Mouse (Mus musculus) induced T-regulatory cell, adult 2 months (primary cell): Measurements from ENCODE around the gene Zswim3.
"Not testable (repeated sequence)": the region's sequence is repeated elsewhere in the genome, so short reads cannot be mapped to it uniquely, and the experiment has no call there.

Experiments
- DNase-seq: peaks from one replicate; pipeline ENCODE4 v3.0.0-alpha.2; 2012; ENCODE audit warnings: low read depth

The Zswim3 gene

DNA sequence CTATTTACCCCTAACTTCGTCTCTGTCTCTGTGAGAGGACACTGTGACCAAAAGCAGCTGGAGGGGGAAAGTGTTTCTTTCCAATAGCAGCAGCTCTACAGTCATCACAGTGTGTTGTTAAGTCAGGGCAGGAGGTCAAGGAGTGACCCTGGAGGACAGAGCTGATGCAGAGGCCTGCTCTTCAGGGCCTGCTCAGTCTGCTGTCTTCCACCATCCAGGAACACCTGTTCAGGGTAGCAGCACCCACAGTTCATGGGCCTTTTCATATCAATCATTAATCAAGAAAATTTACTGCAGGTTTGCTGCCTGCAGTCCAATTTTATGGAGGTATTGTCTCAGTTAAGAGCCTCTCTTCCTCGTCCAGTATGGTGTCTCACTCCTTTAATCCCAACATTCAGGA is 8.7 kb downstream of the Zswim3 start:
- DNase-seq, result no peak

DNA sequence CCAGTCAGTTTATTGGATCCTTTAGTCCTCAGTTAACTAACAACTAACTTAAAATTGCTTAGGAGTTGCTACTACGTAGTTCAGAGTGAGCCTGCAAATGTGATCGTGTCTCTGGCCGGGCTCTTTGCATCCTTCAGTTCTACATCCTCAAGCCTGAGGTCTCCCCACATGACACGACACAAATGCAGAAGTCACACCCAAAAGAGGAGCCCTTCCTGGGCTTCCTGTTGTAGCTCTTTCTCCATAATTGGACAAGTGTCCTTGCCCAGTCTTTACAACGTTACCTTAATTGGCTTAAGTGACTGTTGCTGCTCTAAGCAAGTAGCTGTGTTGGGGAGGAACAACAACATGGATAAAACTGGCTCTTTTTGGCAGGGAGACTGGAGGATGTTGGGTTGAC is 10.4 kb downstream of the Zswim3 start:
- DNase-seq, result no peak

DNA sequence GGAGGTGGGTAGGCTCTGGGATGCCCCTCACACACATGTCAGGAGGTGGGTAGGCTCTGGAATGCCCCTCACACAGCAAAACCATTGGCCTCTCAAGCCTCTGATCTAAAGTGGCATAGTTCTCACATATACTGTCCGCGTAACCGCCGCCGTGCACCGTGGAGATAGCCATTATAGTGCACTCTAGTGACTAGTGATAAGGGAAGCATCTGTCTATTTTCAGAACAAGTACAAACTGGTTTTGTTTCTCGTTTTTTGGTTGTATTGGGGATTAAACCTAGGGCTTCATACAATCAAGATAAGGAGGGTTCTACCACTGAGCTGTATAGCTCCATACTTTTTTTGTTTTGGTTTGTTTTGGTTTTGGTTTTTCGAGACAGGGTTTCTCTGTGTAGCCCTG is 10.9 kb downstream of the Zswim3 start:
- DNase-seq, result no peak

DNA sequence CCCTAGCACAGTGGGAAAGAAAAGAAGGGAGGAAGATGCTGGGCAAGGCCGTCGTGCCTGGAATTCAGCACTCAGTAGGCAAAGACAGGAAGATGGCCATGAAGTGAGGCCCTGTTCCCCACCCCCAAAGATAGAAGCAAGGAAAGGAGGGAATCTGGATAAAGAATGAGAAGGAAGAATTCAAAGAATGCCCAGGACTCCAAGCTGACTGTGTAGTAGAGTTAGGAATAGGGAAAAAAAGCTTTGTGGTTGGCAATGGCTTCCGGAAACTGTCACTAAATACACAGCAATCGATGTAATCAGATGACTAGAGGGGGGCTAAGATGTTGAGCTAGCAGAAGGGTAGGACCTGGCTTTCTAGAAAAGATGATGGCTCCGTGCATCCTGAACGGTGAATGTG is 12.3 kb downstream of the Zswim3 start:
- no peak for DNase-seq

DNA sequence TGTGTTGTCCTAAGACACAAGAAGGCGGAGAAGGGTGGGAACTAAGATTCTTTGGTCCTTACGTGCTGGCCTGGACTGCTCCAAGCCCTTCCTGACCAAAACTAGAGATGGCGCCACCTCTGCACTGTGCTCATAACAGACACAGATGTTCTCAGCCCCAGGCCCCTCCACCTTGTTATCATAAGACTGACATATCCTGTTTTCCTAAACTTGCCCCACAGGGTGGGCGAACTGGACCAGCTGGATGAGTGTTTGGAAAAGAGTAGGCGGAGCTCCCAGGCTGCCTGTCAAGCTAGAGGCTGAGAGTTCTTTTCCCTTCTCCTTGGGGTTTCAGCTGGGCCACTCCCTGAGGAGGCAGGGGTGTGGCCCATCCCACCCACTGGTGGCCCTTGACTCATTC is 12.8 kb downstream of the Zswim3 start:
- no peak for DNase-seq

DNA sequence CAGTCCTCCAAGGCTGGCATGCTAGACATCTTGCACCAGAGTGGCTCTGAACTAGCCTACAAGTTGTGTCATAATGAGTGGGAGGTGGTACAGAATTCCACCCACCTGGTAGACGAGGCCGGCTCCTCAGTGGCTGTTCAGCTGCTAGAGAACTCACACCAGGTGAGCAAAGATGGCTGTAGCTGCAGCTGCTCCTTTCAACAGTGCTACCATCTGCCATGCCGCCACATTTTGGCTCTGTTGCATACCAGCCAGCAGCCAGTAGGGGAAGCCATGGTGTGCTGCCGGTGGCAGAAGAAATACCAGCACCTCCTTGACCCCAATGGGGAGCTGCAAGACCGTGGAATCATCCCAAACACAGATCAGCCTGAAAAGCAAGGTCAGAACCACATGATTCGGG is 16.2 kb downstream of the Zswim3 start:
- no peak for DNase-seq

DNA sequence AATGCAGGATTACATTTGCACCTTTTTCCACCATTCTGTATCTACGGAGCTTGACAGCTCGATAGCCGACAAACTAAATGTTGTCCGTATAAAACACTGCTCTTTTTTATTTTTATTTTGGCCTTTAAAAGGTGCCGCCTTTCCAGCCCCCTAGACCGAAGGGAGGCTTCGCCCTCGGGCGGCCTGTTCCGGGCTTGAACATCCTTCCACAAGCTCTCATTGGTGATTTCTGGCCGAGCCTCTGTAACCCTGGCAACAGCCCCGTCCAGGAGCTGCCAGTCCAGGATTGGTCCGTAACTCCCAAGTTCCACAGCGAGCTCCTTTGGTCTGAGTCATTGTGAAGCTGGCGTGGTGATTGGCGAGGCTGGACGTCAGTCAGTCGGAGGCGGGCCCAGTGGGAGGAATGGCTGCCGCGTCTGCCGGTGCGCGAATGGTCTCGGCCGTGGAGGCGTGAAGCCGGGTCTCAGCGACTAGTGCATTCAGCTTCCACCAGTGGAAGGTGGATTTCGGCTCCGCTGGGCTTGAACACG is 17.8 kb downstream of the Zswim3 start, which contains the start of gene Zswim1:
Gene Zswim1, plus strand, starts transcription at position 51 of the 530 bp plus-strand sequence.
- DNase-seq, result peak; percentile 99

DNA sequence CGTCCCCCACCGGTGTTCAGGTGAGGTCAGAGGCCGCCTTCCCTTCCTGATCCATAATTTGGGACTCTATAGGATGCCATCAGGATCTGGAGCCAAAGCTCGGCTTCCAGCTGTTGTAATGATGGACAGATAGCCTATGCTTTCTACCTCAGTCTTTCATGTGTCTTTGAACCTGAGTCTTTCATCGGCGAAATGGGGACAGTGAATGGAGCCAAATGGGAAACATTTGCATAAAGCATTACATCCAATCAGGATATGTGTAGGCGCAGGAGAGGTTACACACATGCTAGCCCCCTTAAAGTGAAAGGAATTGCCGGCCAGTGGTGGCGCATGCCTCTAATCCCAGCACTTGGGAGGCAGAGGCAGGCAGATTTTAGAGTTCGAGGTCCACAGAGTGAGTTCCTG is 18.3 kb downstream of the Zswim3 start:
- no peak for DNase-seq

DNA sequence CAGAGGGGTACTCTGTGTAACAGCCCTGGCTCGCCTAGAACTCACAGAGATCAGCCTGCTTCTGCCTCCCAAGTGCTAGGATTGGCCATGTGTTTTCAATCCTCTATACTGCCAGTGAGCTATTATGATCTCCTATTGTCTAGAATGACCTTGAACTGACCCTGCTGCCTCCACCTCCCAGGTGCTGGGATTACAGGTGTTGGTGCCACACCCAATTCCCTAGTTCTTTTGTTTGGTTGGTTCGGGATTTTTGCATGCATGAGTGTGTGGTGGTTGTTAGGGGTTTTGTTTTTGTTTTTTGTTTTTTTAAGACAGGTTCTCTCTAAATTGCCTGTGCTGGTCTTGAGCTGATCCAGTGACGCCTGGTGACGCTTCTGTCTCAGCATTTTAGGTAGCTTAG is 19.1 kb downstream of the Zswim3 start:
- no peak for DNase-seq

DNA sequence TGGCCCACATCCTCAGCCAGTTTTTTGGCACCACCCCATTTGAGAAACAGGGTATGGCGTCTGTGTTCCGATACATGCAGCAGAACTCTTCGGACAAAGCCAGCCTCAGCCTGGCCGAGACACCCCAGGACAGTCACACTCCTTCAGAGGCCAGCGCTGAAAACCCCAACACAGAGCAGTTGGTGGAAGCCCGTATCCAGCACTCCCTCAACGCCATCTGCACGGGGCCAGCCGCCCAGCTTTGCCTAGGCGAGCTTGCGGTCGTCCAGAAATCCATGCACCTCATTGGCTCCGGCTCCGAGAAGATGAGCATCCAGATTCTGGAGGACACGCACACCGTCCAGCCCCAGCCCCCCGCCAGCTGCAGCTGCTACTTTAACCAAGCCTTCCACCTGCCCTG is 20.6 kb downstream of the Zswim3 start:
- DNase-seq, result no peak

DNA sequence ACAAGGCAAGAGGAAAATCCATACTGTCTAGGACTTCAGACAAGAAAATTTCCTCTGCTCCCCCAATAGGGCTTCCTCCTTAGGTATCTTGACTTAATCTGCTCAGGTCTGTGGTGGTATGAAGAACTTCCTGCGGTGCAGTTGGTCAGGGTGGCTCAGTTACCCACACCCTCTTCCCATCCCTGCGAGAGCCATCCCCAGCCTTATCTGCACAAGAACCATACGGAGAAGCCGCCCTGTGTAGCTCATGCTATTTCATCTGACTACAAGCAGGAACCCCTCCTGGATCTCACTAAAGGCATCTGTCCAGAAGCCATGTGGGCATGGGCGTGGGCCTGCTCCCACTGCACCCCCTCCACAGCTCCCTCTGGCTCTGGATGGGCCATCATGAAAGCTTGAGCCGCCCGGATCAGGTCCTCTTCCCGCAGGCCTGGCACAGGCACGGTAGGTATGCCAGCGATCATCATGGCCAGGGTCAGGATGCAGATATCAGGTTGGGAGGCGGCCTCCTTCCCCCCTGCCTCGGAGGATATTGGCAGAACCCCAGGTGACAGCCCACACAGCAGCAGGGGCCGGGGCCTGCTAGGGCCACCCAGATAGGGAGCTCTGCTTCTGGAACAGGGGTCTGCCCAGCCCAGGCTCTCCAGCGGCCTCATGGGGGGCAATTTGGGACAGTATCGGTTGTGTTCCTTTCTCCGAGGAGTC is 22.4 kb downstream of the Zswim3 start:
- no peak for DNase-seq

DNA sequence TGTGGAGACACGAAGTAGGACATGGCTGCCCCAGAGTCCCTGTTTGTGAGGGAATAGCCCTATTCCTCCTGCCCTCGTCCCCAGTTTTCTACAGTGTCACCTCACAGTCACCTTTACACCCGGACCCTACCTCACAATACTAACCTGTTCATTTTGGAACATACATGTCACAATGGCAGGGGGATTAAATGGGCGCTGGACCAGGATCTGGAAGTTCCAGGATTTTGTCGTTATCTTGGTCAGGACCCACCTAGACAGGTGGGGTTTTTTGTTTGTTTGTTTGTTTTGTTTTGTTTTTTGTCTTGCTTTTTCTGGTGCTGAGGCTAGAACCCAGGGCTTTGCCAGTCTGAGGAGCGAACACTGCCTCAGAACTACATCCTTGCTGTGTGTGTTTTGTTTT is 23.5 kb downstream of the Zswim3 start, which contains the start of gene Spata25:
Gene Spata25, minus strand, starts transcription at position 101 of the 400 bp plus-strand sequence.
- DNase-seq, result no peak

DNA sequence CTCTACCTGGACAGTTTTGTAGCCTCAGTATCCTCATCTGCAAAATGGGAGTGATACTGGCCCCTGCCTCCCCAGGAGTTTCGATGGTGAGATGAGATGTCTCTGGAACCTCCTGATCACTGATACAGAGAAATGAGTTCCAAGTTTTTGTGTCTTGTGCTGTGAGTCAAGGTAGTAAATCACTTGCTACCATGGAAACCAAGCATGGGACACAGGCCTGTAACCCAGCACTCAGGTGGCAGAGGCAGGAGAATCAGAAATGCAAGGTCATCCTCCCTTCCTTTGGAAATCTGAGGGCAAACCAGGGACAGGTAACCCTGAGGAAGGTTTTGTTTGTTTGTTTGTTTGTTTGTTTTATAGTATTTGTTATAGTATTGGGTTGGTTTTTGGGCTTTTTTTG is 24.2 kb downstream of the Zswim3 start:
- no peak for DNase-seq

DNA sequence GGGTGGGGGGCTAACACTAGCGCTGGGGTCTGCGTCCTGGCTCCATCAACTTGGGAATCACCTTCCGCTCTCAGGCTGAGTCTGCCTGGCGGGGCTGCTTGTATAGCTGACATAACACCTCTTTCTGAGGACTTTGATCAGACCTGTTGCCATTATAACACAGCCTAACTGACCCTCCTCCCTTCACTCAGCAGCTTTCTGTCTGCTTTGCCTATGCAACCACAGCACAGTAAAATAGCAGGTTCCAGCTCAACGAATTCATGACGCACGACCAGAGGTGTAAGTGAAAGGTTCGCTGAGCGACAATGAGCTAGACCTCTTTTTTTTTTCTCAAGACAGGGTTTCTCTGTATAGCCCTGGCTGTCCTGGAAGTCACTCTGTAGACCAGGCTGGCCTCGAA is 26.1 kb downstream of the Zswim3 start:
- DNase-seq, result no peak

DNA sequence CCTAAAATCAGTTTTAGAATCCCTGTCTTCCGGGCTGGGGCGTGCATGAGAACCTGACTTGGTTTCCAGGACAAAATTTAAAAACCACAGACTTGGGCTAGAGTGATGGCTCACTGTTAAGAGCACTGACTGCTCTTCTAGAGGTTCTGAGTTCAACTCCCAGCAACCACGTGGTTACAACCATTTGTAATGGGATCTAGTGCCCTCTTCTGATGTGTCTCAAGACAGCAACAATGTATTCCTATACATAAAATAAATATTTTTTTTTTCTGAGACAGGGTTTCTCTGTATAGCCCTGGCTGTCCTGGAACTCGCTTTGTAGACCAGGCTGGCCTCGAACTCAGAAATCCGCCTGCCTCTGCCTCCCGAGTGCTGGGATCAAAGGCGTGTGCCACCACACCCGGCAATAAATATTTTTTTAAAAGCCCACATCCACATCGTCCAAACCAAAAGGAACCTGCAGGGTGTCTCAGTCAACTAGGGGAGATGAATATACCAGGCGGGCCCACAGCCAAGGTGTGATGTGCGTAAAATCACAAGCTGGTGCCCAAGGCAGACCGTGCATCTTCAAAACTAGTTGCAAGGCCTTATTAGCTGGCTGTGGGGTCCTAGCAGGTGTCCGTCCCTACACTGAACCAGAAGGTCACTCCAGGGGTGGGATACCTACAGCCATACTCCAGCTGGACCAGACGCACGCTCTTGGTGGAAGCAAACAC is 27.3 kb downstream of the Zswim3 start:
- no peak for DNase-seq

DNA sequence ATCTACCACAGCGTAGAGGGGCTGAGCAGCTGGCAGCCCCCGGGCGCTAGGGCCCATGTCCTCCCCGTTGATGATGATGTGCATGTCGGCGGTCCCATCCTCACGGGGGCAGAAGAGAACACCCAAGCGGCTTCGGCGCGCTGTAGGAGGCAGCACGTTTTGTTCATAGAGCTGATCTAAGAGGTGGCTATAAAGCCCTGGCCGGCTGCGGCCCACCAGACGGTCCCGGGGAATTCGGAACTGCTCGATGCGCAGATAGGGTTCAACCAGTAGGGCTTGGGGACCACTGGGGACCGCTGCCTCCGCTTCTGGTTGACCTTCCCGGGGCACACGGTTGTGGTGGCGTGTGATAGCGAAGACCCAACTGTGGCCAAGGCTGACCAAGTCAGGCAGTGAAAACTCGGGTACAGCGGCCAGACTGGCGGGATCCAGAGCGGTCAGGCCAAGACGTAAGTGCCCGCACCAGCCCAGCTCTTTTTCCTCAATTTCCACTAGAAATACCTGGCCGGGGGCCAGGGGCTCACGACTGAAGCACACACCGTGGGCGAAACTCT is 27.9 kb downstream of the Zswim3 start, which contains the start of gene Ctsa:
Gene Ctsa, plus strand, starts transcription at position 126 of the 554 bp plus-strand sequence.
- peak; percentile 87 for DNase-seq

DNA sequence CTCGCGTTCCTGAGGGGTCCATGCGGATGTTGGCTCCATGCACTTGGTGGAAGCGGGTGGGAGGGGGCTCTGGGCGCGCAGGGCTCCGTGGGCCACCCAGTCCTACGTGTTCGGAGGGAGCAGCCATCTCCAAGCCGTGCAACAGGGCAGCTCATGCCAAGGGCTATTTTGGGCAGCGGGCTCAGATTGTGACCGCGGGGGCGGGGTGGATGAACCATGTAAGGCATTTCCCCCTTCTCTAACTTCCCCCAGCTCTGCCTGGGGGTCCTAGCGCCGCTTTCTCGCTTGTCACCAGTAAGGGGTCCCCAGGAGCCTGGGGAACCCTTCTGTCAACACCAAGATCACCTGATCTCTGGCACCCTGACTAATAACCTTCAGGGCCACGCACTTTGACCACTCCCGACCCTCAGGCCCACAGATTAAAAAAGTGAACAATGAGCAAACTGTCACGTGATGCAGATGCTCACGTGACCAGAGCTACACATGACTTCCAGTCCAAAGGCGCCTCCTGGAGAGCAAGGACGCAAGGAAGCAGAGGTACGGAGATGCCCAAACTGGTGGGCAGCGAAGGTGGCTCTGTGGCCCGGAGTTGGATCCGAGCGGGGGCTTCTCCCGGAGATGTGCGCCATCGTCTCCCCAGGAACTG is 28.5 kb downstream of the Zswim3 start, which contains the start of gene Neurl2:
Gene Neurl2, minus strand, starts transcription at position 143 of the 646 bp plus-strand sequence.
- DNase-seq, result peak; percentile 94

DNA sequence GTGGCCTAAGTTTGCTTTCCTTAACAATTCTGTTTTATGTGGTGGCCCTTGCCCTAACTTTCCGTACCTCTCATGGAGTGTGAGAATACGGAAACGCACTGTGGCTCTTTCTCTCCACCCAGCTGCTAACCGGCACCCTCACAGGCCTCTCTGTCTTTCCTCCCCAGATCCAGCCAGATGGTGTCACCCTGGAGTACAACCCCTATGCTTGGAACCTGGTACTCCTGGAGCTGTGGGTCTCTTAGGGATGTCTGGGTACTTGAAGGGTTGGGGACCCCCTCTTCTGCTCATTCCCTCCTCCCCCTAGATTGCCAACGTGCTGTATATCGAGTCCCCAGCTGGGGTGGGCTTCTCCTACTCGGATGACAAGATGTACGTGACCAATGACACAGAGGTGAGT is 29.6 kb downstream of the Zswim3 start:
- peak; percentile 47 for DNase-seq

DNA sequence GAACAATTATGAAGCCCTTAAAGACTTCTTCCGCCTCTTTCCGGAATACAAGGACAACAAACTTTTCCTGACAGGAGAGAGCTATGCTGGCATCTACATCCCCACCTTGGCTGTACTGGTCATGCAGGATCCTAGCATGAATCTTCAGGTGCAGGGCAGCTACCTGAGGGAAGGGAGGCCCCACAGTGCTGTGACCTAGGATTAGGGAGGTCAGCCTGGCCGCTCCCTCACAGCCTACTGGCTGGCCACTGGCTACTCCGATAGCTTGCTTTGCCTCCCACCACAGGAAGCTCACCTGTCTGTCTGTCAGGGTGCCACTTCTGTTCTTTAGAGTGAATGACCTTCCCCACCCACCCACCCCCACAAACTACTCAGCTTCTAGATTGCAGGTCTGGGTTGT is 30.3 kb downstream of the Zswim3 start:
- no peak for DNase-seq

DNA sequence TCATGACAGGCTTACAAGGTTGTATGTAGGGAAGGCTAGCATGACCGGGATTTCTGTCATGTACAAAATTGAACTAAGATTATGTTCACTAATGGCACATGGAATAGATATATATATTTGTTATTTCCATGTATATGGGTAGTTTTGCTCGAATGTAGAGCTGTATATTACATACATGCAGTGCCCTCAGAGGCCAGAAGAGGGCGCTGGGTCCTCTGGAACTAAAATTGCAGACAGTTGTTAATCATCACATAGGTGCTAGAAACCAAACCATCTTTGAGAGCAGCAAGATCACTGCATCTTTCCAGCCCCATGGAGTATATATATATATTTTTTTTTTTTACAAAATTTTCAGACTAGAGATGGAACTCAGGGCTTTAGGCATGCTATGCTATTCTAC is 40.9 kb downstream of the Zswim3 start:
- peak; percentile 63 for DNase-seq

DNA sequence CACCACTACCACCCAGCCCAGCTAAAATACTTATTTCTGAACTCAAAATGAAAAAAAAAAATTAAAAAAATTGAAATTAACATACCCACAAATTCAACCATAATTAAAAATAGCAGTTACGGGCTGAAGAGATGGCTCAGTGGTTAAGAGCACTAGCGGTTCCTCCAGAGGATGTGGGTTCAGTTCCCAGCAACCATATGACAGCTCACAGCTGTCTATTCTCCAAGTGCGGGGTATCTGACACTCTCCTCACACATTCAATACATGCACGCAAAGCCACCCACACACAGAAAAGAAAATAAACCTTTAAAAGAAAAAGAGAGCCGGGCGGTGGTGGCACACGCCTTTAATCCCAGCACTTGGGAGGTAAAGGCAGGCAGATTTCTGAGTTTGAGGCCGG is 45.2 kb downstream of the Zswim3 start:
- peak; percentile 77 for DNase-seq

DNA sequence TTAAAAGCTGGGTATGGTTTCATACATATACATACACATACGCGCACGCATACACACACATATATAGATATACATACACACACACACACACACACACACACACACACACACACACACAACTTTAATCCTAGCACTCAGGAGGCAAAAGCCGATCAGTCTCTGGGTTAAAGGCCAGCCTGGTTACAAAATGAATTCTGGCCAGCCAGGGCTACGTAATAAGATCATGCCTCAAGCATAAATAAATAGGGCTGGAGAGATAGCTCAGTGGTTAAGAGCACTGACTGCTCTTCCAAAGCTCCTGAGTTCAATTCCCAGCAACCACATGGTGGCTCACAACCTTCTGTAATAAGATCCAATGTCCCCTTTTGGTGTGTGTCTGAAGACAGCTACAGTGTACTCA is 50.7 kb downstream of the Zswim3 start:
- DNase-seq, result not testable (repeated sequence)
